Mouse (Mus musculus): ENCODE results near the gene Man2b2. TPM values are rescaled to one million over a fixed set of nuclear protein-coding genes. Genes with fewer than 3 reads are reported as not detected.
A peak's percentile ranks its signal among the peaks of the same experiment; 100 is the strongest.

Gene Man2b2
- 99.0 and 116 TPM in 2 replicates for polyA plus RNA-seq (2015; fragmentation: Nextera tagmentation; extraction: Ambion mirVana)

GRCm38 (mm10) chr5:36829913-36830879, at the start of gene Man2b2:
TSS of gene Man2b2 (minus strand) at chr5:36830653.
- 3% methylated on average over 46 of the region's 46 CpGs for WGBS
- Histone ChIP-seq H3K9ac (ENCODE audit: low read depth, low read length) (peak within 1 kb of the TSS; percentile 76), H3K36me3 (ENCODE audit: control insufficient read depth, insufficient read depth) (peaks cover 19% of the 10 kb centered on the region; the same call in 1 of the 2 replicates), H3K27me3 (replicated peaks; ENCODE audit: control insufficient read depth, insufficient read depth, low read length) (no peaks in the 10 kb centered on the region), H3K27ac (ENCODE audit: low read depth, low read length) (peak within 1 kb of the TSS; percentile 96), H3K4me1 (replicated peaks; ENCODE audit: control insufficient read depth, insufficient read depth, low read length) (0 out of 2 replicates have a peak, but pooled peaks cover 4% of the 10 kb centered on the region), H3K4me2 (replicated peaks; ENCODE audit: low read depth) (peak within 1 kb of the TSS; percentile 95), H3K9me3 (ENCODE audit: control insufficient read depth) (no peaks in the 10 kb centered on the region), H3K4me3 (ENCODE audit: low read depth, low read length) (peak within 1 kb of the TSS; percentile 73)
- ATAC-seq, result peak; percentile 82
- peak; percentile 100 for TF ChIP-seq CTCF (IDR thresholded peaks at IDR 0.05; ENCODE audit: low read depth)

GRCm38 (mm10) chr5:36878801-36879200, 48.3 kb upstream of the Man2b2 start:
- Histone ChIP-seq H3K27ac (ENCODE audit: low read depth, low read length) (no peak overlapping the region), H3K9me3 (ENCODE audit: control insufficient read depth) (no peaks in the 10 kb centered on the region), H3K4me1 (replicated peaks; ENCODE audit: control insufficient read depth, insufficient read depth, low read length) (no peaks in the 10 kb centered on the region), H3K36me3 (ENCODE audit: control insufficient read depth, insufficient read depth) (no peaks in the 10 kb centered on the region), H3K27me3 (replicated peaks; ENCODE audit: control insufficient read depth, insufficient read depth, low read length) (no peaks in the 10 kb centered on the region), H3K4me2 (replicated peaks; ENCODE audit: low read depth) (no peak overlapping the region), H3K9ac (ENCODE audit: low read depth, low read length) (no peak overlapping the region), H3K4me3 (ENCODE audit: low read depth, low read length) (no peak overlapping the region)
- no peak for TF ChIP-seq CTCF (IDR thresholded peaks at IDR 0.05; ENCODE audit: low read depth)
- WGBS, result 79% methylated on average over 4 of the region's 4 CpGs
- ATAC-seq, result no peak

- H3K9me3 ChIP-seq (ENCODE audit: control insufficient read depth), result no peaks in the 10 kb centered on the region
- 81% methylated on average over 2 of the region's 2 CpGs for WGBS
- H3K4me1 ChIP-seq (replicated peaks; ENCODE audit: control insufficient read depth, insufficient read depth, low read length), result no peaks in the 10 kb centered on the region
- no peak overlapping the region for H3K4me2 ChIP-seq (replicated peaks; ENCODE audit: low read depth)
- H3K27me3 ChIP-seq (replicated peaks; ENCODE audit: control insufficient read depth, insufficient read depth, low read length), result no peaks in the 10 kb centered on the region
- H3K9ac ChIP-seq (ENCODE audit: low read depth, low read length), result no peak overlapping the region
- no peak overlapping the region for H3K27ac ChIP-seq (ENCODE audit: low read depth, low read length)
- no peaks in the 10 kb centered on the region for H3K36me3 ChIP-seq (ENCODE audit: control insufficient read depth, insufficient read depth)
- H3K4me3 ChIP-seq (ENCODE audit: low read depth, low read length), result no peak overlapping the region
- no peak for TF ChIP-seq CTCF (IDR thresholded peaks at IDR 0.05; ENCODE audit: low read depth)
- no peak for ATAC-seq
These were observed 47.2 kb upstream of the Man2b2 start for GRCm38 (mm10) chr5:36877641-36878040.

- Histone ChIP-seq H3K27ac (ENCODE audit: low read depth, low read length) (no peak overlapping the region), H3K4me3 (ENCODE audit: low read depth, low read length) (no peak overlapping the region), H3K36me3 (ENCODE audit: control insufficient read depth, insufficient read depth) (no peaks in the 10 kb centered on the region), H3K4me1 (replicated peaks; ENCODE audit: control insufficient read depth, insufficient read depth, low read length) (no peaks in the 10 kb centered on the region), H3K27me3 (replicated peaks; ENCODE audit: control insufficient read depth, insufficient read depth, low read length) (0 out of 2 replicates have a peak, but pooled peaks cover 4% of the 10 kb centered on the region), H3K9me3 (ENCODE audit: control insufficient read depth) (no peaks in the 10 kb centered on the region), H3K9ac (ENCODE audit: low read depth, low read length) (no peak overlapping the region), H3K4me2 (replicated peaks; ENCODE audit: low read depth) (no peak overlapping the region)
- no peak for TF ChIP-seq CTCF (IDR thresholded peaks at IDR 0.05; ENCODE audit: low read depth)
- no peak for ATAC-seq
- WGBS, result 64% methylated on average over 7 of the region's 7 CpGs
These were observed 46.4 kb upstream of the Man2b2 start for GRCm38 (mm10) chr5:36876777-36877396.

- H3K36me3 ChIP-seq (ENCODE audit: control insufficient read depth, insufficient read depth), result no peaks in the 10 kb centered on the region
- H3K9me3 ChIP-seq (ENCODE audit: control insufficient read depth), result 0 out of 2 replicates have a peak, but pooled peaks cover 1% of the 10 kb centered on the region
- H3K4me2 ChIP-seq (replicated peaks; ENCODE audit: low read depth), result no peak overlapping the region
- peaks cover 13% of the 10 kb centered on the region; the same call in 1 of the 2 replicates for H3K27me3 ChIP-seq (replicated peaks; ENCODE audit: control insufficient read depth, insufficient read depth, low read length)
- H3K9ac ChIP-seq (ENCODE audit: low read depth, low read length), result no peak overlapping the region
- no peak overlapping the region for H3K4me3 ChIP-seq (ENCODE audit: low read depth, low read length)
- no peak for ATAC-seq
- H3K27ac ChIP-seq (ENCODE audit: low read depth, low read length), result no peak overlapping the region
- 80% methylated on average over 4 of the region's 4 CpGs for whole genome bisulfite sequencing
- no peaks in the 10 kb centered on the region for H3K4me1 ChIP-seq (replicated peaks; ENCODE audit: control insufficient read depth, insufficient read depth, low read length)
- TF ChIP-seq CTCF (IDR thresholded peaks at IDR 0.05; ENCODE audit: low read depth), result no peak
These were observed 45.5 kb upstream of the Man2b2 start for GRCm38 (mm10) chr5:36875956-36876355.

- no peak for ATAC-seq
- WGBS, result 77% methylated on average over 6 of the region's 6 CpGs
- peaks cover 63% of the 10 kb centered on the region for H3K27me3 ChIP-seq (replicated peaks; ENCODE audit: control insufficient read depth, insufficient read depth, low read length)
These were observed 40.5 kb upstream of the Man2b2 start for GRCm38 (mm10) chr5:36870916-36871315.

More at GRCm38 (mm10) chr5:36870916-36871315, 40.5 kb upstream of the Man2b2 start:
- Histone ChIP-seq H3K4me3 (ENCODE audit: low read depth, low read length) (no peak overlapping the region), H3K4me2 (replicated peaks; ENCODE audit: low read depth) (no peak overlapping the region), H3K9me3 (ENCODE audit: control insufficient read depth) (0 out of 2 replicates have a peak, but pooled peaks cover 2% of the 10 kb centered on the region), H3K27ac (ENCODE audit: low read depth, low read length) (no peak overlapping the region), H3K4me1 (replicated peaks; ENCODE audit: control insufficient read depth, insufficient read depth, low read length) (no peaks in the 10 kb centered on the region), H3K36me3 (ENCODE audit: control insufficient read depth, insufficient read depth) (no peaks in the 10 kb centered on the region), H3K9ac (ENCODE audit: low read depth, low read length) (no peak overlapping the region)
- TF ChIP-seq CTCF (IDR thresholded peaks at IDR 0.05; ENCODE audit: low read depth), result no peak
